Mouse (Mus musculus): ENCODE data around the gene Cars2. TPM values are rescaled to one million over a fixed set of nuclear protein-coding genes. Genes with fewer than 3 reads are reported as not detected.
"Not testable (repeated sequence)": the region's sequence is repeated elsewhere in the genome, so short reads cannot be mapped to it uniquely, and the experiment has no call there.

Cars2 gene
- total RNA-seq, 1 experiment from 2014 or later, result 41.7 TPM

GRCm38 (mm10) chr8:11477811-11478761 is 72.5 kb downstream of the Cars2 start, which contains the start of gene Rab20:
Gene Rab20 (minus strand): TSS chr8:11478710.
- peak; percentile 61 for ATAC-seq (replicated peaks; ENCODE audit: low read depth, poor library complexity, severe bottlenecking)

- ATAC-seq (replicated peaks; ENCODE audit: low read depth, poor library complexity, severe bottlenecking), result peak; percentile 5; the same call in 1 of the 2 replicates
Measured at GRCm38 (mm10) chr8:11477178-11477553, 73.4 kb downstream of the Cars2 start.

- ATAC-seq (replicated peaks; ENCODE audit: low read depth, poor library complexity, severe bottlenecking), result peak; percentile 65
Measured at GRCm38 (mm10) chr8:11476338-11477177, 74.0 kb downstream of the Cars2 start.

GRCm38 (mm10) chr8:11475876-11476275 is 74.7 kb downstream of the Cars2 start:
- no peak for ATAC-seq (replicated peaks; ENCODE audit: low read depth, poor library complexity, severe bottlenecking)

- no peak for ATAC-seq (replicated peaks; ENCODE audit: low read depth, poor library complexity, severe bottlenecking)
Measured at GRCm38 (mm10) chr8:11475397-11475796, 75.2 kb downstream of the Cars2 start.

- ATAC-seq (replicated peaks; ENCODE audit: low read depth, poor library complexity, severe bottlenecking), result no peak
Measured at GRCm38 (mm10) chr8:11473072-11473471, 77.5 kb downstream of the Cars2 start.

DNA sequence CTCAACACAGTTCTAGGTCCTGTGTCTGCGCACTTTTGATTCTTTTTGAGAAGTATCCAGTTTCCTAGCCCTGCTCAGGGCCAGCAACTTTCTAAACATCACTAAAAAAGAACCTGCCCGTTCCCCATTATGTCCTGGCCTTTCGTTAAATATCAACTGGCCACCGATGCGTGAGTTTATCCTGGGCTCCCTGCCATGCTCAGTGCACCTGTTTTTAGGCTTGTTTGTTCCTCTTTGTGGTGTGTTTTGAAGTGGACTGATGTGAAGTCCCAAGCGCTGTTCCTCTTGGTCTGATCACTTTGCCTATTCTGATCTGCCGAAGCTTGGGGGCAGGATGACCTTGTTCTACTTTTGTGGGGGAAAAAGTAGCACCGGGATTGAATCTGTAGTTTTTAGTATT is 79.3 kb downstream of the Cars2 start:
- ATAC-seq (replicated peaks; ENCODE audit: low read depth, poor library complexity, severe bottlenecking), result no peak

DNA sequence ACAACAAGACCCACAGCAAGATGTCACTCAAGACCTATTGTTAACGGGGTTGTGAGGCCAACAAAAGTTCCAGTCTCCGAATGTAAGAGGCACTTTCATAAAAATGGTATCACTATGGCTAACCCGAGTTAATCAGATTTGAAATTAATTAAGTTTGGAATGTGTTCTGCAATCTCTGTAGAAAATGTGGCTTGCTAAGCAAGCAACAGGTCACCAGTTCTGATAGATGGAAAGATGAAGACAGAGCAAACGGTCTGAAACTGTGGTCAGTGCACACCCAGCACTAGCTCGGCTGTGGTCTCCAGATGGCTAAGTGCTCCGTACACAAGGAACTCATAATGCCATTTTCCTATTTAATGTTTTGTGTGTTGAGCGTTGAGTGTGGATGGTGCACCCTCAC is 79.9 kb downstream of the Cars2 start:
- no peak for ATAC-seq (replicated peaks; ENCODE audit: low read depth, poor library complexity, severe bottlenecking)

GRCm38 (mm10) chr8:11469095-11469494 is 81.5 kb downstream of the Cars2 start:
- ATAC-seq (replicated peaks; ENCODE audit: low read depth, poor library complexity, severe bottlenecking), result peak; percentile 48; the same call in 1 of the 2 replicates

DNA sequence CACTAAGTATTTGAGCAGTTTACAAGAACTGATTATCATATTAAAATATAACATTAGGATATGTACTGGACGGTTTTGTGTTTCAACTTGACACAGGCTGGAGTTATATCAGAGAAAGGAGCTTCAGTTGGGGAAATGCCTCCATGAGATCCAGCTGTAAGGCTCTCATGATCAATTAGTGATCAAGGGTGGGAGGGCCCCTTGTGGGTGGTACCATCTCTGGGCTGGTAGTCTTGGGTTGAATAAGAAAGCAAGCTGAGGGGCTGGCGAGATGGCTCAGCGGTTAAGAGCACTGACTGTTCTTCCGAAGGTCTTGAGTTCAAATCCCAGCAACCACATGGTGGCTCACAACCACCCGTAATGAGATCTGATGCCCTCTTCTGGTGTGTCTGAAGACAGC is 84.1 kb downstream of the Cars2 start:
- ATAC-seq (replicated peaks; ENCODE audit: low read depth, poor library complexity, severe bottlenecking), result not testable (repeated sequence)

DNA sequence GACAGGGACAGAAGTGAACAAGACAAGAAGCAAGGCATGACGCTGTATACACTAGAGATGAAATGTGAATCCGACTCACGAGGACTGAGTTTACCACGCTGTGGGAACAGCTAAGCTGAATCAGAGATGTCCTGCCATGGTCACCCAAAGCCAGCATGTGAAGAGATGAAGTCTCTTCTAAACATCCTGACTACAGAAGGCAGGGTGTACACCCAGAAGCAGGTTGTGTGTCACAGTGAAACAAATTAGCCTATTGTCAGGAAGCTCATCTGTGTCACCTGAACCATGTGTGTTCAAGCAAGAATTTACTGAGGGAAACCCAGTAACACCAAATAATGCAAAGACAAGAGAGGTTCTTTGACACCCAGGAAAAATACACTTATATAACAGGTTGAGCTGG is 85.0 kb downstream of the Cars2 start:
- ATAC-seq (replicated peaks; ENCODE audit: low read depth, poor library complexity, severe bottlenecking), result no peak

- 0 out of 2 replicates have a peak, but pooled peaks have one; percentile 9 for ATAC-seq (replicated peaks; ENCODE audit: low read depth, poor library complexity, severe bottlenecking)
Measured at GRCm38 (mm10) chr8:11464707-11464964, 85.9 kb downstream of the Cars2 start.

Other genes starting within 250 kb of the Cars2 start
- 0.34 and 2.3 TPM in 2 replicates for gene Col4a2, start 238.0 kb downstream of the Cars2 start, total RNA-seq (2017)
- 2.4 and 3.6 TPM in 2 replicates for gene Col4a1, start 238.0 kb downstream of the Cars2 start, total RNA-seq (2017)
- gene Rab20, start 72.1 kb downstream of the Cars2 start, total RNA-seq (2017), result 1.7 TPM in 1 of 2 replicates, not detected in the other
- gene Naxd, start 53.3 kb downstream of the Cars2 start, total RNA-seq (2017), result 34.9 and 50.2 TPM in 2 replicates
- gene Ing1, start 4.8 kb upstream of the Cars2 start, total RNA-seq (2017), result 53.5 and 69.9 TPM in 2 replicates
- 85.5 and 98.0 TPM in 2 replicates for gene Ankrd10, start 85.0 kb upstream of the Cars2 start, total RNA-seq (2017)
- gene 1700016D06Rik, start 150.3 kb upstream of the Cars2 start, total RNA-seq (2017), result not detected in 2 replicates
- gene Arhgef7, start 176.9 kb upstream of the Cars2 start, total RNA-seq (2017), result 20.5 and 20.6 TPM in 2 replicates